Mouse (Mus musculus) cerebellum, adult 2 months (tissue): Measurements from ENCODE around the gene Gm12184.

ENCODE experiments used
- CTCF ChIP-seq: fragments of 200-500 bp; IDR thresholded peaks from 2 replicates; pipeline ENCODE4 v1.5.1; 2011; ENCODE audit warnings: low read depth, mild to moderate bottlenecking, control low read depth, low read length, moderate library complexity, borderline replicate concordance; ENCODE audit not compliant: insufficient read depth
- POLR2A ChIP-seq: fragments of 200-500 bp; IDR thresholded peaks from 2 replicates; pipeline ENCODE4 v1.6.1; 2011; ENCODE audit warnings: low read length, control low read depth, borderline replicate concordance; ENCODE audit not compliant: insufficient read depth

DNA sequence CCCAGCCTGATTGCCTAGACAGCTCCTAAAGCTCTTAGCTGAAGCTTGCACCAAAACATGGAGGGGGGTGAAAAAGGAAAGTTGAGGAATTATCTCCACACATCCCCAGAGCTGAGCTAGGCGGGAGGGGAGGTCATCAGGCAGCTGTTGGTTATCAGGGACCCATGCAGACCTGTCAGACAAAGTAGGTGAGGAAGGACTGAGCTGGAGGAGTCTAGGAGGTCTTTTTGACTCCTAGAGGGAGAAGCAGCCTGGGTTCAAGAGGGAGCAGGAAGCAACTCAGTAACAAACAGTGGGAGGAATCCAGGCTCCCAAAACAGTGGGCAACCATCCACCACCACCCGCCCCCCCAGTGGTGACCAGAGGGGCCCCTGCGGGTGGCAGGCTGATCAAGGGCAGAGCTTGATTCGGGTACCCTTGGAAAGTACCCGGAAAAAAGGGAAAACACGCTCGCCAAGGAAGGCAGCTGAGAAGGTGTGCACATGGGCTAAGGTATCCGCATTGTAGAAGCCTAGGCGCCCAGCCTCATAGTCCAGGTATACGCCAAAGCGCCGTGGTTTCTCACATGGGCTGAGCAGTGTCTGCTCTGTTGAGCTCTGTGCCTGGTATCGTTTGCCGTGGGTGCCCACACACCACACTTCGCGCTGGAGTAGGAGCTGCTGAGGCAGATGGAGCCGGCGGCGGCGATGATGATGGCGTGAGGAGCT is 19.4 kb downstream of the Gm12184 start:
- TF ChIP-seq POLR2A, result no peak
- no peak for TF ChIP-seq CTCF
